In genomic region chr19:24134991-24135390, GRCm38 (mm10) we compare ENCODE assay signal across 8 mouse cellular contexts.
DNase-seq lines count a peak whose midpoint lies in the region; ATAC-seq lines count a peak whose summit lies in the region.

No protein-coding gene starts in this region.

- WGBS in forebrain, embryonic 13.5 days: 54% methylated on average over 10 of the region's 10 CpGs
- 81% methylated on average over 10 of the region's 10 CpGs for WGBS in forebrain, embryonic 10.5 days
- WGBS in hindbrain, embryonic 11.5 days: 54% methylated on average over 10 of the region's 10 CpGs

- ATAC-seq in forebrain, embryonic 13.5 days: 0 out of 2 replicates have a peak, but pooled peaks have one; percentile 33
- ATAC-seq in hindbrain, embryonic 11.5 days (ENCODE audit: low FRiP score): peak; percentile 73

- no peak for DNase-seq in forebrain, embryonic 10.5 days (ENCODE audit: extremely low spot score, low spot score)
- DNase-seq in brain, adult 2 months (ENCODE audit: low read depth, low spot score): peak; percentile 42
- peak; percentile 51 for DNase-seq in hindbrain, embryonic 11.5 days (ENCODE audit: low spot score)
- DNase-seq in lung, postnatal 36 days: peak; percentile 50
- DNase-seq in right cerebral cortex, postnatal 25 days: no peak
- no peak for DNase-seq in cerebellum, adult 9-11 months
- no peak for DNase-seq in frontal cortex, postnatal 10 days (ENCODE audit: low spot score in 2 of 2)

- H3K9me3 ChIP-seq in forebrain, embryonic 13.5 days (replicated peaks): no peaks in the 10 kb centered on the region
- no peaks in the 10 kb centered on the region for H3K9me3 ChIP-seq in forebrain, embryonic 10.5 days
- H3K9me3 ChIP-seq in hindbrain, embryonic 11.5 days (ENCODE audit: control insufficient read depth, low read length): no peaks in the 10 kb centered on the region

- H3K27me3 ChIP-seq in forebrain, embryonic 13.5 days: no peaks in the 10 kb centered on the region
- no peaks in the 10 kb centered on the region for H3K27me3 ChIP-seq in forebrain, embryonic 10.5 days (ENCODE audit: poor library complexity, severe bottlenecking)
- no peaks in the 10 kb centered on the region for H3K27me3 ChIP-seq in hindbrain, embryonic 11.5 days (ENCODE audit: control insufficient read depth, insufficient read depth, low read length)

- H3K36me3 ChIP-seq in forebrain, embryonic 13.5 days (ENCODE audit: poor library complexity, severe bottlenecking): peaks cover 41% of the 10 kb centered on the region
- H3K36me3 ChIP-seq in forebrain, embryonic 10.5 days (replicated peaks): peaks cover 68% of the 10 kb centered on the region
- peaks cover 7% of the 10 kb centered on the region; the same call in 1 of the 2 replicates for H3K36me3 ChIP-seq in hindbrain, embryonic 11.5 days (ENCODE audit: control insufficient read depth, insufficient read depth, low read length)

- H3K4me3 ChIP-seq in forebrain, embryonic 13.5 days: peak overlapping the region; percentile 15; the same call in 1 of the 2 replicates
- H3K4me3 ChIP-seq in forebrain, embryonic 10.5 days: no peak overlapping the region
- H3K4me3 ChIP-seq in hindbrain, embryonic 11.5 days (ENCODE audit: low read depth, low read length): peak overlapping the region; percentile 19

- H3K4me1 ChIP-seq in forebrain, embryonic 13.5 days: peaks cover under 1% of the 10 kb centered on the region; the same call in 1 of the 2 replicates
- H3K4me1 ChIP-seq in forebrain, embryonic 10.5 days: no peaks in the 10 kb centered on the region
- no peaks in the 10 kb centered on the region for H3K4me1 ChIP-seq in hindbrain, embryonic 11.5 days (replicated peaks; ENCODE audit: control insufficient read depth, insufficient read depth, low read length)

- peak overlapping the region; percentile 42 for H3K4me2 ChIP-seq in forebrain, embryonic 13.5 days
- peak overlapping the region; percentile 27; the same call in 1 of the 2 replicates for H3K4me2 ChIP-seq in hindbrain, embryonic 11.5 days (replicated peaks; ENCODE audit: low read depth, low read length)

- H3K27ac ChIP-seq in forebrain, embryonic 13.5 days: no peak overlapping the region
- no peak overlapping the region for H3K27ac ChIP-seq in forebrain, embryonic 10.5 days
- H3K27ac ChIP-seq in hindbrain, embryonic 11.5 days (ENCODE audit: low read depth, low read length): no peak overlapping the region

- H3K9ac ChIP-seq in forebrain, embryonic 13.5 days: no peak overlapping the region
- no peak overlapping the region for H3K9ac ChIP-seq in hindbrain, embryonic 11.5 days (ENCODE audit: low read depth, low read length)

Comparison
In these comparisons a context has a peak if more than half of its experiments do, and no peak if none do; other contexts are left out.
1. DNase-seq: peak in brain, adult 2 months (single experiment), hindbrain, embryonic 11.5 days (single experiment) and lung, postnatal 36 days (single experiment); none in forebrain, embryonic 10.5 days (single experiment), right cerebral cortex, postnatal 25 days (single experiment), cerebellum, adult 9-11 months (single experiment) and frontal cortex, postnatal 10 days (0 of 2).